Mouse (Mus musculus): Measurements from ENCODE around the gene AC153137.1. TPM values are rescaled to one million over a fixed set of nuclear protein-coding genes. Genes with fewer than 3 reads are reported as not detected.

AC153137.1 gene
- not detected for total RNA-seq (2023)

GRCm38 (mm10) chr1:30977868-30978267 lies at the start of gene AC153137.1:
AC153137.1 (minus strand) TSS chr1:30977968.

Other genes starting within 250 kb of the AC153137.1 start
- 196 TPM for gene Phf3, start 104.0 kb downstream of the AC153137.1 start, total RNA-seq (2023)
- not detected for gene Lgsn, start 198.4 kb upstream of the AC153137.1 start, total RNA-seq (2023)
- gene 4931428L18Rik, start 244.7 kb upstream of the AC153137.1 start, total RNA-seq (2023), result not detected
- not detected for gene Pih1d3, start 244.9 kb upstream of the AC153137.1 start, total RNA-seq (2023)